Mouse (Mus musculus): Measurements from ENCODE around the gene Gm10139. TPM values are rescaled to one million over a fixed set of nuclear protein-coding genes. Genes with fewer than 3 reads are reported as not detected.

Gm10139 gene
- polyA plus RNA-seq (2014; fragmentation: Illumina TruSeq; extraction: RNeasy Lipid Tissue Mini Kit (QIAGEN cat#74804); ENCODE audit: insufficient read depth, low read depth, low replicate concordance) = not detected

DNA sequence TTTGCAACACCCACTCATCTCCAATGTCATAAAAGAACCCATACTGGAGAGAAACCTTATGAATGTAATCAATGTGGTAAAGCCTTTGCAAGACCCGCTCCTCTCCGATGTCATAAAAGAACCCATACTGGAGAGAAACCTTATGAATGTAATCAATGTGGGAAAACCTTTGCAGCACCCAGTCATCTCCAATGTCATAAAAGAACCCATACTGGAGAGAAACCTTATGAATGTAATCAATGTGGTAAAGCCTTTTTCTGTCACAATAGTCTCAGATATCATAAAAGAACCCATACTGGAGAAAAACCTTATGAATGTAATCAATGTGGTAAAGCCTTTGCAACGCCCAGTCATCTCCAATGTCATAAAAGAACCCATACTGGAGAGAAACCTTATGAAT lies at the start of gene Gm10139:
Gene Gm10139, plus strand, starts transcription at position 301 of the 400 bp plus-strand sequence.

Other genes starting within 250 kb of the Gm10139 start
- gene Zfp369, start 233.9 kb upstream of the Gm10139 start, polyA plus RNA-seq (2014; fragmentation: Illumina TruSeq; extraction: RNeasy Lipid Tissue Mini Kit (QIAGEN cat#74804); ENCODE audit: insufficient read depth, low read depth, low replicate concordance) = 10.0 TPM

Data from lung, adult 10 weeks (tissue).